ENCODE assay signal across 16 mouse cellular contexts in genomic region chr13:64410604-64411003, GRCm38 (mm10). TPM values are rescaled to one million over a fixed set of nuclear protein-coding genes. Genes with fewer than 3 reads are reported as not detected.
DNase-seq lines count a peak whose midpoint lies in the region; ATAC-seq and TF ChIP-seq lines count a peak whose summit lies in the region.
"Had no signal": no experiment of that assay in that cellular context is flagged by ENCODE, and none has a peak within 500 bp of the region (broad histone marks: within the 10 kb centered on the region; RNA-seq: fewer than 3 reads in every experiment).

No protein-coding gene starts in this region.

- no peaks in the 10 kb centered on the region for H3K4me1 ChIP-seq in kidney, embryonic 16.5 days (ENCODE audit: insufficient read depth, low read length)
- no peaks in the 10 kb centered on the region for H3K4me1 ChIP-seq in intestine, embryonic 16.5 days (ENCODE audit: control insufficient read depth, insufficient read depth, low read length)
- H3K4me1 ChIP-seq in cerebellum, adult 2 months (ENCODE audit: control insufficient read depth, insufficient read depth, low read length): no peaks in the 10 kb centered on the region
- H3K4me1 ChIP-seq in lung, adult 2 months (ENCODE audit: control insufficient read depth, insufficient read depth, low read length): no peaks in the 10 kb centered on the region
- H3K4me1 ChIP-seq: embryonic facial prominence, embryonic 12.5 days; hindbrain, embryonic 15.5 days had no signal

- no peaks in the 10 kb centered on the region for H3K9me3 ChIP-seq in kidney, embryonic 16.5 days (ENCODE audit: low read length)
- H3K9me3 ChIP-seq in intestine, embryonic 16.5 days (ENCODE audit: control insufficient read depth, low read length): no peaks in the 10 kb centered on the region
- H3K9me3 ChIP-seq: embryonic facial prominence, embryonic 12.5 days; hindbrain, embryonic 15.5 days had no signal

- peak; percentile 59; the same call in 1 of the 2 replicates for ATAC-seq in kidney, embryonic 16.5 days (ENCODE audit: low FRiP score, low TSS enrichment)
- peak; percentile 58; the same call in 1 of the 2 replicates for ATAC-seq in intestine, embryonic 16.5 days
- peak; percentile 83 for ATAC-seq in megakaryocyte progenitor cell, adult 5-6 weeks (replicated peaks; ENCODE audit: poor library complexity)
- ATAC-seq: forebrain, embryonic 16.5 days had no signal

- H3K4me3 ChIP-seq in kidney, embryonic 16.5 days (ENCODE audit: low read length): no peak overlapping the region
- H3K4me3 ChIP-seq in intestine, embryonic 16.5 days (ENCODE audit: low read length): no peak overlapping the region
- no peak overlapping the region for H3K4me3 ChIP-seq in cerebellum, adult 2 months (replicated peaks; ENCODE audit: insufficient read depth, low read depth, low read length)
- H3K4me3 ChIP-seq in lung, adult 2 months (replicated peaks; ENCODE audit: extremely low read depth, low read depth, low read length): no peak overlapping the region
- H3K4me3 ChIP-seq: embryonic facial prominence, embryonic 12.5 days; heart, adult 2 months; hindbrain, embryonic 15.5 days had no signal

- 55% methylated on average over 5 of the region's 5 CpGs for WGBS in kidney, embryonic 16.5 days
- 49% methylated on average over 5 of the region's 5 CpGs for WGBS in intestine, embryonic 16.5 days
- 69% methylated on average over 5 of the region's 5 CpGs for WGBS in cerebellum, adult 2 months
- WGBS in lung, adult 2 months: 71% methylated on average over 5 of the region's 5 CpGs

- no peak for TF ChIP-seq CTCF in cerebellum, adult 2 months (IDR thresholded peaks at IDR 0.05; ENCODE audit: borderline replicate concordance, insufficient read depth, low read depth, low read length)
- TF ChIP-seq CTCF in lung, adult 2 months (IDR thresholded peaks at IDR 0.05; ENCODE audit: insufficient read depth, low read length): no peak

- H3K27me3 ChIP-seq in kidney, embryonic 16.5 days (ENCODE audit: insufficient read depth, low read length): no peaks in the 10 kb centered on the region
- H3K27me3 ChIP-seq in intestine, embryonic 16.5 days (replicated peaks; ENCODE audit: control insufficient read depth, insufficient read depth, low read length): no peaks in the 10 kb centered on the region
- H3K27me3 ChIP-seq in cerebellum, adult 2 months (ENCODE audit: control insufficient read depth, insufficient read depth, low read length): no peaks in the 10 kb centered on the region
- H3K27me3 ChIP-seq: embryonic facial prominence, embryonic 12.5 days; hindbrain, embryonic 15.5 days had no signal

- no peak overlapping the region for H3K4me2 ChIP-seq in kidney, embryonic 16.5 days (replicated peaks; ENCODE audit: low read depth, low read length)
- H3K4me2 ChIP-seq in intestine, embryonic 16.5 days (ENCODE audit: low read depth, low read length): no peak overlapping the region
- H3K4me2 ChIP-seq: embryonic facial prominence, embryonic 12.5 days; hindbrain, embryonic 15.5 days had no signal

- no peak overlapping the region for H3K9ac ChIP-seq in kidney, embryonic 16.5 days (replicated peaks; ENCODE audit: low read length)
- H3K9ac ChIP-seq in intestine, embryonic 16.5 days (ENCODE audit: low read depth, low read length): no peak overlapping the region
- H3K9ac ChIP-seq: embryonic facial prominence, embryonic 12.5 days; hindbrain, embryonic 15.5 days had no signal

- TF ChIP-seq POLR2A in cerebellum, adult 2 months (IDR thresholded peaks at IDR 0.05; ENCODE audit: borderline replicate concordance, insufficient read depth, low read length): no peak
- TF ChIP-seq POLR2A in lung, adult 2 months (IDR thresholded peaks at IDR 0.05; ENCODE audit: borderline replicate concordance, extremely low read depth, low read depth, low read length): no peak

- H3K27ac ChIP-seq in kidney, embryonic 16.5 days (ENCODE audit: low read length): no peak overlapping the region
- no peak overlapping the region for H3K27ac ChIP-seq in intestine, embryonic 16.5 days (ENCODE audit: low read length)
- H3K27ac ChIP-seq in cerebellum, adult 2 months (ENCODE audit: insufficient read depth, low read length): no peak overlapping the region
- H3K27ac ChIP-seq: embryonic facial prominence, embryonic 12.5 days; heart, adult 2 months; hindbrain, embryonic 15.5 days had no signal

- H3K36me3 ChIP-seq in kidney, embryonic 16.5 days (ENCODE audit: insufficient read depth, low read length): no peaks in the 10 kb centered on the region
- H3K36me3 ChIP-seq in intestine, embryonic 16.5 days (ENCODE audit: control insufficient read depth, insufficient read depth, low read length): no peaks in the 10 kb centered on the region
- H3K36me3 ChIP-seq: embryonic facial prominence, embryonic 12.5 days; hindbrain, embryonic 15.5 days had no signal

- no peak for DNase-seq in kidney, postnatal 10 days
- peak; percentile 51 to 80 for DNase-seq in thymus, postnatal 36 days
- no peak for DNase-seq in right cerebral cortex, postnatal 10 days (ENCODE audit: low spot score in 2 of 2)
- no peak for DNase-seq in cerebellum, adult 2 months
- no peak for DNase-seq in lung, adult 2 months
- DNase-seq: cerebellum, adult 11-12 months; heart, adult 2 months; kidney, postnatal 25 days; midbrain, embryonic 14.5 days; right cerebral cortex, adult 18-20 months had no signal

RNA-seq across cellular contexts. Expression of gene Cdk20, which starts 21.5 kb away (rescaled TPM):
- polyA plus RNA-seq in kidney, embryonic 16.5 days (2015; fragmentation: Nextera tagmentation; extraction: Ambion mirVana): 12.8 and 14.5 TPM in 2 replicates
- polyA plus RNA-seq in intestine, embryonic 16.5 days (2015; fragmentation: Nextera tagmentation; extraction: Ambion mirVana): 9.7 and 11.5 TPM in 2 replicates
- total RNA-seq in megakaryocyte progenitor cell, adult 5-6 weeks (2015): 0.44 and 3.3 TPM in 2 replicates
- total RNA-seq in megakaryocyte progenitor cell, adult 5-6 weeks (2017): 1.7 and 2.7 TPM in 2 replicates
- 27.9 and 28.5 TPM in 2 replicates for polyA plus RNA-seq in cerebellum, adult 2 months (2012; rRNA removed)
- polyA plus RNA-seq in lung, adult 2 months (2012; rRNA removed): 17.0 and 20.1 TPM in 2 replicates

RNA-seq across cellular contexts. Expression of gene Ctsl, which starts 39.9 kb away (rescaled TPM):
- 382 and 413 TPM in 2 replicates for polyA plus RNA-seq in kidney, embryonic 16.5 days (2015; fragmentation: Nextera tagmentation; extraction: Ambion mirVana)
- 235 and 256 TPM in 2 replicates for polyA plus RNA-seq in intestine, embryonic 16.5 days (2015; fragmentation: Nextera tagmentation; extraction: Ambion mirVana)
- total RNA-seq in megakaryocyte progenitor cell, adult 5-6 weeks (2015): 30.9 and 31.8 TPM in 2 replicates
- 35.4 and 40.8 TPM in 2 replicates for total RNA-seq in megakaryocyte progenitor cell, adult 5-6 weeks (2017)
- polyA plus RNA-seq in cerebellum, adult 2 months (2012; rRNA removed): 150 and 164 TPM in 2 replicates
- polyA plus RNA-seq in lung, adult 2 months (2012; rRNA removed): 62.8 and 98.1 TPM in 2 replicates

Comparison
In these comparisons a context has a peak if more than half of its experiments do, and no peak if none do; other contexts are left out.
1. DNase-seq: peak in thymus, postnatal 36 days (2 of 2); none in kidney, postnatal 10 days (single experiment), right cerebral cortex, postnatal 10 days (0 of 2), cerebellum, adult 2 months (0 of 2) and lung, adult 2 months (single experiment).
2. Peak in every context shown above with its lines, with median percentiles within 50 percentile points of each other: ATAC-seq.